Mouse (Mus musculus) liver, embryonic 14.5 days (tissue): ENCODE results near the gene Hmox2.

Experiments
- CTCF ChIP-seq: IDR thresholded peaks from 2 replicates; pipeline ENCODE4 v1.5.1; 2016; ENCODE audit warnings: antibody characterized with exemption, low read depth, control low read depth
- EP300 ChIP-seq: IDR thresholded peaks from 2 replicates; pipeline ENCODE4 v1.6.1; 2016; ENCODE audit warnings: antibody characterized with exemption, low read depth

- TF ChIP-seq CTCF = no peak
- no peak for TF ChIP-seq EP300
These were observed 10.1 kb downstream of the Hmox2 start for GRCm38 (mm10) chr16:4736262-4736661.
